Mouse (Mus musculus) testis, adult 2 months (tissue): Measurements from ENCODE around the gene Carm1. TPM values are rescaled to one million over a fixed set of nuclear protein-coding genes. Genes with fewer than 3 reads are reported as not detected.

Source experiments
- H3K27ac ChIP-seq: fragments of 200-500 bp; 2 replicates; pipeline ENCODE4 v1.5.1; 2012; ENCODE audit warnings: low read depth, low read length; ENCODE audit not compliant: control insufficient read depth, insufficient read depth
- H3K27me3 ChIP-seq: fragments of 200-500 bp; 2 replicates; pipeline ENCODE4 v1.6.1; 2012; ENCODE audit warnings: mild to moderate bottlenecking, low read length, moderate library complexity; ENCODE audit not compliant: control insufficient read depth, insufficient read depth
- H3K36me3 ChIP-seq: fragments of 200-500 bp; 2 replicates; pipeline ENCODE4 v1.6.1; 2012; ENCODE audit warnings: mild to moderate bottlenecking, low read length; ENCODE audit not compliant: control insufficient read depth, insufficient read depth
- H3K4me1 ChIP-seq: fragments of 200-500 bp; 2 replicates; pipeline ENCODE4 v1.6.1; 2012; ENCODE audit warnings: low read length; ENCODE audit not compliant: control insufficient read depth, insufficient read depth
- H3K4me3 ChIP-seq: fragments of 200-500 bp; 2 replicates; pipeline ENCODE4 v1.5.1; 2012; ENCODE audit warnings: low read depth, mild to moderate bottlenecking, low read length, moderate library complexity, mixed read lengths; ENCODE audit not compliant: control insufficient read depth
- CTCF ChIP-seq: fragments of 200-500 bp; IDR thresholded peaks from 2 replicates; pipeline ENCODE4 v1.5.1; 2012; ENCODE audit warnings: low read depth, mild to moderate bottlenecking, inconsistent platforms, low read length, moderate library complexity; ENCODE audit not compliant: control insufficient read depth, insufficient read depth, insufficient replicate concordance
- POLR2A ChIP-seq: fragments of 200-500 bp; IDR thresholded peaks from 2 replicates; pipeline ENCODE4 v1.6.1; 2012; ENCODE audit warnings: low read depth, mild to moderate bottlenecking, inconsistent platforms, low read length, moderate library complexity; ENCODE audit not compliant: control insufficient read depth
- polyA plus RNA-seq: library from polyadenylated mRNA; depleted of rRNA; stranded (reverse); fragments of >200 nt; gene quantifications from 2 replicates; pipeline ENCODE4 v1.2.3, GENCODE M21; 2012

The Carm1 gene
- polyA plus RNA-seq, 1 experiment = 240 TPM

GRCm38 (mm10) chr9:21566538-21566937 is 19.8 kb downstream of the Carm1 start:
- no peak for TF ChIP-seq CTCF
- Histone ChIP-seq H3K4me1 (no peaks in the 10 kb centered on the region), H3K27ac (no peak overlapping the region), H3K4me3 (no peak overlapping the region), H3K36me3 (no peaks in the 10 kb centered on the region), H3K27me3 (no peaks in the 10 kb centered on the region)

- Histone ChIP-seq H3K36me3 (no peaks in the 10 kb centered on the region), H3K4me1 (no peaks in the 10 kb centered on the region), H3K27me3 (no peaks in the 10 kb centered on the region), H3K4me3 (no peak overlapping the region), H3K27ac (no peak overlapping the region)
- TF ChIP-seq CTCF (no peak), POLR2A (no peak)
Observed at GRCm38 (mm10) chr9:21567051-21567450, 20.4 kb downstream of the Carm1 start.

- Histone ChIP-seq H3K27me3 (no peaks in the 10 kb centered on the region), H3K27ac (no peak overlapping the region), H3K36me3 (no peaks in the 10 kb centered on the region), H3K4me1 (no peaks in the 10 kb centered on the region), H3K4me3 (no peak overlapping the region)
- TF ChIP-seq POLR2A = no peak
- TF ChIP-seq CTCF = no peak
Observed at GRCm38 (mm10) chr9:21568657-21569255, 22.1 kb downstream of the Carm1 start.

GRCm38 (mm10) chr9:21574012-21574801 is 27.5 kb downstream of the Carm1 start:
- Histone ChIP-seq H3K4me1 (no peaks in the 10 kb centered on the region; the same call in 1 of the 2 replicates), H3K4me3 (no peak overlapping the region), H3K27me3 (no peaks in the 10 kb centered on the region), H3K27ac (no peak overlapping the region), H3K36me3 (no peaks in the 10 kb centered on the region; the same call in 1 of the 2 replicates)
- no peak for TF ChIP-seq POLR2A
- no peak for TF ChIP-seq CTCF

- Histone ChIP-seq H3K4me1 (no peaks in the 10 kb centered on the region; the same call in 1 of the 2 replicates), H3K4me3 (no peak overlapping the region), H3K27ac (no peak overlapping the region), H3K36me3 (no peaks in the 10 kb centered on the region; the same call in 1 of the 2 replicates), H3K27me3 (no peaks in the 10 kb centered on the region)
- TF ChIP-seq POLR2A (no peak), CTCF (no peak)
Observed at GRCm38 (mm10) chr9:21575253-21575652, 28.6 kb downstream of the Carm1 start.

- H3K4me1 ChIP-seq = no peaks in the 10 kb centered on the region; the same call in 1 of the 2 replicates
- TF ChIP-seq CTCF (no peak), POLR2A (no peak)
- no peaks in the 10 kb centered on the region; the same call in 1 of the 2 replicates for H3K36me3 ChIP-seq
- no peaks in the 10 kb centered on the region for H3K27me3 ChIP-seq
- no peak overlapping the region for H3K27ac ChIP-seq
- H3K4me3 ChIP-seq = no peak overlapping the region
Observed at GRCm38 (mm10) chr9:21576286-21576685, 29.6 kb downstream of the Carm1 start.

- H3K27ac ChIP-seq = no peak overlapping the region
- H3K4me1 ChIP-seq = no peaks in the 10 kb centered on the region; the same call in 1 of the 2 replicates
- no peak overlapping the region for H3K4me3 ChIP-seq
- H3K36me3 ChIP-seq = no peaks in the 10 kb centered on the region; the same call in 1 of the 2 replicates
- H3K27me3 ChIP-seq = no peaks in the 10 kb centered on the region
- TF ChIP-seq POLR2A (no peak), CTCF (no peak)
Observed at GRCm38 (mm10) chr9:21578226-21578625, 31.5 kb downstream of the Carm1 start.

GRCm38 (mm10) chr9:21585401-21585800 is 38.7 kb downstream of the Carm1 start:
- H3K36me3 ChIP-seq = peaks cover 4% of the 10 kb centered on the region
- no peak overlapping the region for H3K4me3 ChIP-seq
- TF ChIP-seq CTCF = no peak
- TF ChIP-seq POLR2A = no peak
- H3K4me1 ChIP-seq = no peaks in the 10 kb centered on the region
- H3K27ac ChIP-seq = no peak overlapping the region
- no peaks in the 10 kb centered on the region for H3K27me3 ChIP-seq
